Mouse (Mus musculus) CD4-positive, CD25-positive, alpha-beta regulatory T cell, adult 9 weeks (primary cell): ENCODE results near the gene Mcoln1. TPM values are rescaled to one million over a fixed set of nuclear protein-coding genes. Genes with fewer than 3 reads are reported as not detected.

Experiments used
- polyA plus RNA-seq: library from polyadenylated mRNA; unstranded; fragments of 100-300 nt; shearing (Covaris generic); gene quantifications from one replicate; pipeline ENCODE4 v1.2.1, GENCODE M21; 2017

The Mcoln1 gene
- 20.7 TPM for polyA plus RNA-seq

DNA sequence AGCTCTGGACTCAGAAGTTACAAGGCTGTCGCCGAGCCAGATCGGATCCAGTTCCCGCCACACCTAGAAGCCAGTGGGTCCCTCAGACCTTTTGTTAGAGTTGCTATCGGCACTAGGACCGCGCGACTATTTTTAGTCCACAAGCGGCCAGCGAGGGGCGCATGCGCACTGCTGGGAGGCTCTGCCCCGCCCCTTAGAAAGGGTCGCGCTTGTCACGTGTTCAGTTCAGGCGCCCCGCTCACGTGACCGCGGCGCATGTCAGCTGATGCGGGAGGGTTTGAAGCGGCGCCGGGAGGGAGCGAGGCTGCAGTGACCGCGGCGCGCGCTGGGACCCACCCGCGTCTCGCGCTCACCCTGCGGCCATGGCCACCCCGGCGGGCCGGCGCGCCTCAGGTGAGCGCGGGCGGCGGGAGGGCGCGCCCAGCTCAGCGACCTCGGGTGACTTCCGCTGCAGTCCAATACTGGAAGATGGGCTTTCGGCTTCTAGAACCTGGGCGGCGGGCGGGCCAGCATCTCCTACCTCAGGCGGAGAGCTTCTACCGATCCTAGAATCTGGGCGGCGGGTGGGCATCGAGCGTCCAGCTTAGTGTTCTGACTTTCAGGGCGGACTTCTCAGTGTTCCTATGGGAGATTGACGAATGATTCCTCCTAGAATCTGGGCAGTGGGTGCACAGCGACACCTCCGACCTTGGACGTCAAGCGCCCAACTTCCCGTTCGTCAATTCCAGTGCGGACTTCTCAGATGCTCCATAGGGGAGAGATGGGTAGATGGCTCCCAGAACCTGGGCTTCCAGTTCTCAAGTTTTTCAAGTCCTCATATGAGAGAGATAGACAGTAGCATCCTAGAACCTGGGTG, at the start of gene Mcoln1:
Gene Mcoln1 (plus strand): TSS at position 223 of the 856 bp plus-strand sequence.

DNA sequence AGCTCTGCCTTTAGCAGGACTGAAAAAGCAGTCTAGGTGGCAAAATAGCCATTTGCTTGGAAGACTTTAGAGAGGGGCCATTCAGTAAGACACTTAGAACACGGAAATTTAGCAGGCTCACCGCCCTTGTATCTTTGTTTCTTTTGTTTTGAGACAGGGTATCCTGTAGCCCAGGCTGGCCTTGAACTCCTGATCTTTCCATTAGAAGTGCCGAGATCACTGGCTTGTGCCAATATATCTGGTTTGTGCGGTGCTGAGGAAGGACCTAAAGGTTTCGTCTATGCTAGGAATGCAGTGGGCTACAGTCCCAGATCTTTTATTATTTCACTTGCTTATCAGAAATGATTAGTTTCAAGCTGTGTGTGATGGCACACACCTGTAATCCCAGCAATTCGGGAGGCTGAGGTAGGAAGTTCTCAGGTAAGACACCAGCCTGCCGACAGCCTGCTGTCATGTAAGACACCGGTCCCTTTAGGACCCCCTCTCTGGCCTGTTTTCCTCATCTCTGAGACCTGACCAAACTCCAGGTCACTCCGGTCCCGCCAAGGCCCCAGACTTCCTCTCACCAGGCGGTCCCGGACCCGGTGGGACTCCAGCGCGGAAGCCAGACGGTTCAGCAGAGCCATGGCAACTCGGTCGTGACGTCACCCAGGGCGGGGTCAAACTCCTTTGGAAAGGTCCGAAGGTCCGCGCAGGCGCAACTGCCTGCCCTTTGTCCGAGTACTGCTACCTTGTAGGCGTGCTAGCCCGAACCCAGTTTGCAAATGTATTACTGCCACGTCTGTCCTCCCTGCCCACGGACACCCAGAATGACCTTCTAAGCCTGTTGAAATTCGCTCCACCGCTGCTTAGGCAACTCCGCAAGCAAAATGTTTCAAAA, 33.0 kb upstream of the Mcoln1 start, which contains the start of gene Pex11g:
Gene Pex11g (minus strand): TSS at position 675 of the 880 bp plus-strand sequence.

GRCm38 (mm10) chr8:3470562-3470961, 29.7 kb upstream of the Mcoln1 start, which contains the start of gene Tex45:
Gene Tex45 (plus strand): TSS chr8:3470862.

GRCm38 (mm10) chr8:3492901-3493844, 7.1 kb upstream of the Mcoln1 start, which contains the start of gene Zfp358:
Gene Zfp358 (plus strand): TSS chr8:3493138.

GRCm38 (mm10) chr8:3515260-3515671, 15.0 kb downstream of the Mcoln1 start, which contains the start of gene Pnpla6:
Gene Pnpla6 (plus strand): TSS chr8:3515384.

Other genes with a start within 250 kb of the Mcoln1 start
- 25.0 TPM for gene Insr, start 220.8 kb upstream of the Mcoln1 start, polyA plus RNA-seq
- 82.3 TPM for gene A430078G23Rik, start 147.0 kb upstream of the Mcoln1 start, polyA plus RNA-seq
- gene Arhgef18, start 107.5 kb upstream of the Mcoln1 start, polyA plus RNA-seq, result 47.6 TPM
- gene Pex11g, start 32.8 kb upstream of the Mcoln1 start, polyA plus RNA-seq, result 6.5 TPM
- gene Tex45, start 29.6 kb upstream of the Mcoln1 start, polyA plus RNA-seq, result not detected
- gene Zfp358, start 7.3 kb upstream of the Mcoln1 start, polyA plus RNA-seq, result 3.1 TPM
- 55.6 TPM for gene Pnpla6, start 14.9 kb downstream of the Mcoln1 start, polyA plus RNA-seq
- not detected for gene C330021F23Rik, start 67.5 kb downstream of the Mcoln1 start, polyA plus RNA-seq
- gene Camsap3, start 86.8 kb downstream of the Mcoln1 start, polyA plus RNA-seq, result 0.06 TPM
- 139 TPM for gene Xab2, start 120.9 kb downstream of the Mcoln1 start, polyA plus RNA-seq
- gene Pet100, start 121.1 kb downstream of the Mcoln1 start, polyA plus RNA-seq, result 142 TPM
- not detected for gene Pcp2, start 125.1 kb downstream of the Mcoln1 start, polyA plus RNA-seq
- 252 TPM for gene Stxbp2, start 130.5 kb downstream of the Mcoln1 start, polyA plus RNA-seq
- not detected for gene Retn, start 155.3 kb downstream of the Mcoln1 start, polyA plus RNA-seq
- gene Mcemp1, start 165.3 kb downstream of the Mcoln1 start, polyA plus RNA-seq, result not detected
- not detected for gene Fcor, start 171.9 kb downstream of the Mcoln1 start, polyA plus RNA-seq
- gene Trappc5, start 175.8 kb downstream of the Mcoln1 start, polyA plus RNA-seq, result 38.9 TPM
- gene Fcer2a, start 193.7 kb downstream of the Mcoln1 start, polyA plus RNA-seq, result 1.1 TPM
- gene Clec4g, start 220.2 kb downstream of the Mcoln1 start, polyA plus RNA-seq, result not detected
- 0.43 TPM for gene Cd209a, start 248.5 kb downstream of the Mcoln1 start, polyA plus RNA-seq